Mouse (Mus musculus) liver, embryonic 11.5 days (tissue): ENCODE results near the gene Tmem221. TPM values are rescaled to one million over a fixed set of nuclear protein-coding genes. Genes with fewer than 3 reads are reported as not detected.

Source experiments
- ATAC-seq: fragments of 200-750 bp; cut with Nextera tagmentation; replicated peaks from 2 replicates; pipeline ENCODE4 v1.8.0; 2017; ENCODE audit warnings: moderate number of reproducible peaks, mild to moderate bottlenecking, moderate TSS enrichment, moderate library complexity; ENCODE audit not compliant: low FRiP score
- DNase-seq: peaks from one replicate; pipeline ENCODE4 v3.0.0-alpha.2; 2017; ENCODE audit warnings: low spot score
- H3K27ac ChIP-seq: fragments of 300-500 bp; sonication (generic); 2 replicates; pipeline ENCODE4 v1.5.1; 2014; ENCODE audit warnings: mild to moderate bottlenecking, low read depth, low read length, control low read depth
- H3K27me3 ChIP-seq: fragments of 300-500 bp; sonication (generic); replicated peaks from 2 replicates; pipeline ENCODE4 v1.6.1; 2014; ENCODE audit warnings: low read length, mixed read lengths; ENCODE audit not compliant: control insufficient read depth, insufficient read depth
- H3K36me3 ChIP-seq: fragments of 300-500 bp; sonication (generic); 2 replicates; pipeline ENCODE4 v1.6.1; 2014; ENCODE audit warnings: mild to moderate bottlenecking, low read length, moderate library complexity, mixed read lengths; ENCODE audit not compliant: control insufficient read depth, insufficient read depth
- H3K4me1 ChIP-seq: fragments of 300-500 bp; sonication (generic); replicated peaks from 2 replicates; pipeline ENCODE4 v1.6.1; 2014; ENCODE audit warnings: low read length, mixed read lengths; ENCODE audit not compliant: control insufficient read depth, insufficient read depth
- H3K4me2 ChIP-seq: fragments of 300-500 bp; sonication (generic); 2 replicates; pipeline ENCODE4 v1.6.1; 2014; ENCODE audit warnings: mild to moderate bottlenecking, control low read depth, moderate library complexity
- H3K4me3 ChIP-seq: fragments of 300-500 bp; sonication (generic); 2 replicates; pipeline ENCODE4 v1.5.1; 2014; ENCODE audit warnings: low read depth, low read length, control low read depth
- H3K9ac ChIP-seq: fragments of 300-500 bp; sonication (generic); 2 replicates; pipeline ENCODE4 v1.6.1; 2014; ENCODE audit warnings: low read depth, low read length, control low read depth
- H3K9me3 ChIP-seq: fragments of 300-500 bp; sonication (generic); 2 replicates; pipeline ENCODE4 v1.6.1; 2016; ENCODE audit warnings: low read length, inconsistent platforms, mixed read lengths; ENCODE audit not compliant: control insufficient read depth
- WGBS: fragments of 180-500 bp; shearing (Covaris S2); extraction: QIAGEN DNeasy Blood & Tissue Kit; methylation state at CpG from one replicate; pipeline ENCODE4 v1.1.7; 2014; 5-methylcytosine and 5-hydroxymethylcytosine counted together
- polyA plus RNA-seq: library from polyadenylated mRNA; unstranded; fragments of >200 nt; fragmentation: Nextera tagmentation; extraction: Ambion mirVana; gene quantifications from 2 replicates; pipeline ENCODE4 v1.2.1, GENCODE M21; 2014

Tmem221 gene
- polyA plus RNA-seq, 1 experiment from 2014 or later: 0.53 TPM

GRCm38 (mm10) chr8:71586891-71587290, 28.2 kb upstream of the Tmem221 start:
- Histone ChIP-seq H3K27ac (no peak overlapping the region), H3K9ac (no peak overlapping the region), H3K4me2 (no peak overlapping the region), H3K36me3 (no peaks in the 10 kb centered on the region), H3K27me3 (no peaks in the 10 kb centered on the region), H3K9me3 (no peaks in the 10 kb centered on the region), H3K4me3 (no peak overlapping the region), H3K4me1 (peaks cover 4% of the 10 kb centered on the region; the same call in 1 of the 2 replicates)
- WGBS: 43% methylated on average over 2 of the region's 2 CpGs
- DNase-seq (no peak), ATAC-seq (no peak)

DNA sequence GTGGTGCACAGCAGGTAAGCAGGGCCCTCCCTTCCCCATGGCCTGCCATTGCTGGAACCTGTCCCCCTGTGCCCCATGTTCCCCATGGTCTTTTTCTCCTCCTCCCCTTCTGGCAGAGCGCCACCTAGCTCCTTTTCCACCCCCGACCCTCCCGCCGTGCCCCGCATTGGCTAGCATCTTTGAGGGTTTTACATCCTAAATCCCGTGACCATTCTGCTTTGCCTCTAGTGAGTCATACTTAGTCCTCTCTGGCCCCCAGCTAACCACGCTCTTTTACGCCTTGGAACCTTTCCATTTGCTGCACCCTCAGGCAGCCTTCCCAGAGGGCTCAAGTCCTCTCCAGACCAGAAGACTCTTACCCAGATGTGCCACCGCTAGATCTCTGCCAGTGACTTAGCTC, 21.5 kb upstream of the Tmem221 start:
- H3K27ac ChIP-seq: no peak overlapping the region
- no peak overlapping the region for H3K9ac ChIP-seq
- H3K9me3 ChIP-seq: no peaks in the 10 kb centered on the region
- 53% methylated on average over 9 of the region's 9 CpGs for WGBS
- H3K4me3 ChIP-seq: no peak overlapping the region
- no peaks in the 10 kb centered on the region for H3K4me1 ChIP-seq
- H3K27me3 ChIP-seq: no peaks in the 10 kb centered on the region
- no peaks in the 10 kb centered on the region for H3K36me3 ChIP-seq
- H3K4me2 ChIP-seq: no peak overlapping the region
- DNase-seq (no peak), ATAC-seq (no peak)

DNA sequence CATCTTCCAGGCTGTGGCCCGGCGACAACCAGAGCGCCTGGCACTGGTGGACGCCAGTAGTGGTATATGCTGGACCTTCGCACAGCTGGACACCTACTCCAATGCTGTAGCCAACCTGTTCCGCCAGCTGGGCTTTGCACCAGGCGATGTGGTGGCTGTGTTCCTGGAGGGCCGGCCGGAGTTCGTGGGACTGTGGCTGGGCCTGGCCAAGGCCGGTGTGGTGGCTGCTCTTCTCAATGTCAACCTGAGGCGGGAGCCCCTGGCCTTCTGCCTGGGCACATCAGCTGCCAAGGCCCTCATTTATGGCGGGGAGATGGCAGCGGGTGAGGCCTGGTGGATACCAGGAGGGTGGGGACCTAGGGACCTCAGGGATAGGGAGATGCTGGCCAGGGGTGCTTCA, 20.8 kb upstream of the Tmem221 start:
- Histone ChIP-seq H3K4me1 (no peaks in the 10 kb centered on the region), H3K27me3 (no peaks in the 10 kb centered on the region), H3K9me3 (no peaks in the 10 kb centered on the region), H3K4me3 (no peak overlapping the region), H3K36me3 (no peaks in the 10 kb centered on the region), H3K4me2 (no peak overlapping the region), H3K27ac (no peak overlapping the region), H3K9ac (no peak overlapping the region)
- no peak for DNase-seq
- ATAC-seq: no peak
- 88% methylated on average over 14 of the region's 14 CpGs for WGBS

GRCm38 (mm10) chr8:71579009-71579408, 20.3 kb upstream of the Tmem221 start:
- 54% methylated on average over 1 of the region's 1 CpGs for WGBS
- Histone ChIP-seq H3K27ac (no peak overlapping the region), H3K36me3 (no peaks in the 10 kb centered on the region), H3K4me1 (no peaks in the 10 kb centered on the region), H3K27me3 (no peaks in the 10 kb centered on the region), H3K4me2 (no peak overlapping the region), H3K9ac (no peak overlapping the region), H3K9me3 (no peaks in the 10 kb centered on the region), H3K4me3 (no peak overlapping the region)
- DNase-seq (no peak), ATAC-seq (no peak)

DNA sequence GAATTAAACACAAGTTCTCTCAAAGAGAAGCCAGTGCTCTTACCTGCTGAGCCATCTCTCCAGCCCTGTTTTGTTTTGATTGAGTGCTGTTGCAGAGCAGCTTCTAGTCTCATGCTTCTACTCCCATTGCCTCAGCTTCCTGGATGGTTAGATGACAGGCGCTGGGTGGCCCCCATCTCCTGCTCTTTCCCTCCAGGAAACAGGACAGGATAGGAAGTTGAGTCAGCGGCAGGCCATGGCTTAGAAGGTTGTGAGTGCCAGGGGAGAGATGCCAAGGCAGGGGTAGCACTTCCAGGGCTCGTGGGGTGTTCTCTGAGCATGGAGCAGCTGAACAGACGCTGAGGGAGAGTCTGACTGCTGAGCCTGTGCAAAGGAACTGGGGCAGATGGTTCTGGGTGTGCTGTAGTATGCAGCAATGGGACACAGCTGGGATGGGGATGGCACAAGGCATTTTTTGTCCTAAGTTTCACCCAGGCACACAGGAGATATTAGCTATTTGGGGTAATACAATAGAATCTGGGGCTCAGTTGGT, 19.3 kb upstream of the Tmem221 start:
- DNase-seq (no peak), ATAC-seq (no peak)
- no peaks in the 10 kb centered on the region for H3K27me3 ChIP-seq
- H3K36me3 ChIP-seq: no peaks in the 10 kb centered on the region
- WGBS: 57% methylated on average over 4 of the region's 4 CpGs
- H3K9ac ChIP-seq: no peak overlapping the region
- H3K27ac ChIP-seq: no peak overlapping the region
- H3K9me3 ChIP-seq: no peaks in the 10 kb centered on the region
- H3K4me2 ChIP-seq: no peak overlapping the region
- H3K4me1 ChIP-seq: no peaks in the 10 kb centered on the region
- no peak overlapping the region for H3K4me3 ChIP-seq

- Histone ChIP-seq H3K4me3 (no peak overlapping the region), H3K27ac (no peak overlapping the region), H3K4me2 (no peak overlapping the region), H3K27me3 (no peaks in the 10 kb centered on the region), H3K4me1 (peaks cover 8% of the 10 kb centered on the region), H3K36me3 (no peaks in the 10 kb centered on the region), H3K9ac (no peak overlapping the region), H3K9me3 (no peaks in the 10 kb centered on the region)
- no peak for ATAC-seq
- 72% methylated on average over 1 of the region's 1 CpGs for WGBS
- no peak for DNase-seq
Observed at GRCm38 (mm10) chr8:71575020-71575419, 16.3 kb upstream of the Tmem221 start.

GRCm38 (mm10) chr8:71574426-71574825, 15.8 kb upstream of the Tmem221 start:
- no peaks in the 10 kb centered on the region for H3K27me3 ChIP-seq
- no peaks in the 10 kb centered on the region for H3K9me3 ChIP-seq
- no peak overlapping the region for H3K4me3 ChIP-seq
- no peak for ATAC-seq
- DNase-seq: no peak
- H3K4me2 ChIP-seq: no peak overlapping the region
- 64% methylated on average over 7 of the region's 7 CpGs for WGBS
- H3K4me1 ChIP-seq: peaks cover 8% of the 10 kb centered on the region
- H3K9ac ChIP-seq: no peak overlapping the region
- H3K27ac ChIP-seq: no peak overlapping the region
- no peaks in the 10 kb centered on the region for H3K36me3 ChIP-seq

GRCm38 (mm10) chr8:71572847-71573633, 14.4 kb upstream of the Tmem221 start:
- WGBS: 81% methylated on average over 9 of the region's 9 CpGs
- H3K9ac ChIP-seq: no peak overlapping the region
- no peaks in the 10 kb centered on the region for H3K36me3 ChIP-seq
- DNase-seq (no peak), ATAC-seq (no peak)
- H3K4me3 ChIP-seq: no peak overlapping the region
- H3K9me3 ChIP-seq: no peaks in the 10 kb centered on the region
- peaks cover 8% of the 10 kb centered on the region for H3K4me1 ChIP-seq
- H3K4me2 ChIP-seq: no peak overlapping the region
- no peak overlapping the region for H3K27ac ChIP-seq
- peaks cover 7% of the 10 kb centered on the region for H3K27me3 ChIP-seq

- 86% methylated on average over 2 of the region's 2 CpGs for WGBS
- peaks cover 7% of the 10 kb centered on the region for H3K27me3 ChIP-seq
- H3K4me2 ChIP-seq: no peak overlapping the region
- no peak overlapping the region for H3K9ac ChIP-seq
- H3K9me3 ChIP-seq: no peaks in the 10 kb centered on the region
- H3K27ac ChIP-seq: no peak overlapping the region
- ATAC-seq: no peak
- H3K4me3 ChIP-seq: no peak overlapping the region
- no peaks in the 10 kb centered on the region for H3K36me3 ChIP-seq
- no peak for DNase-seq
- peaks cover 8% of the 10 kb centered on the region for H3K4me1 ChIP-seq
Observed at GRCm38 (mm10) chr8:71572077-71572476, 13.4 kb upstream of the Tmem221 start.
